Mouse (Mus musculus) heart, postnatal 0 days (tissue): Measurements from ENCODE around the gene Rsph10b.

Experiments
- CTCF ChIP-seq: IDR thresholded peaks from 2 replicates; pipeline ENCODE4 v1.5.1; 2016; ENCODE audit warnings: antibody characterized with exemption, control low read depth, low read depth
- EP300 ChIP-seq: IDR thresholded peaks from 2 replicates; pipeline ENCODE4 v1.6.1; 2016; ENCODE audit warnings: antibody characterized with exemption, low read depth

DNA sequence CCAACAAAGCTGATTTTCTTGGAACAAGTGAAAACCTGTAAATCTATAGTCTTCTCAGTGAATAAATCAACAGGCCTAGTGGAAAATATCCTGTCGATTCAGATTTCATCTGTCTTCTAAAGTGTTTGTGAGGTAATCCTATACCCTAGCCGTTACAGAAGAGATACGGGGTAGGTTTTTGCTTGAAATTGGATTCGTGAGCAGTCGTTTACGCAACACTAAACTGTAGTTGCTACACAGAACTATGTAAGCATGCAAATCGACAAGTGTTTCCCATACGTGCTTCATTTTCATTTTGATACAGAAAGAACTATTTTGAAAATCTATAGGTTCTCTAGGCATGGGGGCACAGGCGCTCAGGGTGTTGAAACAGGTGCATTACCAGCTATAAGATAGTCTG lies 83.0 kb downstream of the Rsph10b start:
- TF ChIP-seq EP300 (no peak), CTCF (no peak)
